Mouse (Mus musculus) large intestine, adult 2 months (tissue): ENCODE results near the gene Col16a1. TPM values are rescaled to one million over a fixed set of nuclear protein-coding genes. Genes with fewer than 3 reads are reported as not detected.

ENCODE experiments used
- DNase-seq: peaks from one replicate; pipeline ENCODE4 v3.0.0-alpha.2; 2012; ENCODE audit warnings: low read depth, low spot score
- WGBS: fragments of 180-500 bp; shearing (Covaris S2); methylation state at CpG from one replicate; pipeline ENCODE4 v1.1.7; 2018; 5-methylcytosine and 5-hydroxymethylcytosine counted together
- polyA plus RNA-seq: library from polyadenylated mRNA; depleted of rRNA; stranded (reverse); fragments of >200 nt; gene quantifications from 2 replicates; pipeline ENCODE4 v1.2.3, GENCODE M21; 2012

Col16a1 gene
- polyA plus RNA-seq, 1 experiment = 10.5 TPM

GRCm38 (mm10) chr4:130079521-130079920, 31.9 kb downstream of the Col16a1 start:
- 64% methylated on average over 3 of the region's 3 CpGs for WGBS
- no peak for DNase-seq

DNA sequence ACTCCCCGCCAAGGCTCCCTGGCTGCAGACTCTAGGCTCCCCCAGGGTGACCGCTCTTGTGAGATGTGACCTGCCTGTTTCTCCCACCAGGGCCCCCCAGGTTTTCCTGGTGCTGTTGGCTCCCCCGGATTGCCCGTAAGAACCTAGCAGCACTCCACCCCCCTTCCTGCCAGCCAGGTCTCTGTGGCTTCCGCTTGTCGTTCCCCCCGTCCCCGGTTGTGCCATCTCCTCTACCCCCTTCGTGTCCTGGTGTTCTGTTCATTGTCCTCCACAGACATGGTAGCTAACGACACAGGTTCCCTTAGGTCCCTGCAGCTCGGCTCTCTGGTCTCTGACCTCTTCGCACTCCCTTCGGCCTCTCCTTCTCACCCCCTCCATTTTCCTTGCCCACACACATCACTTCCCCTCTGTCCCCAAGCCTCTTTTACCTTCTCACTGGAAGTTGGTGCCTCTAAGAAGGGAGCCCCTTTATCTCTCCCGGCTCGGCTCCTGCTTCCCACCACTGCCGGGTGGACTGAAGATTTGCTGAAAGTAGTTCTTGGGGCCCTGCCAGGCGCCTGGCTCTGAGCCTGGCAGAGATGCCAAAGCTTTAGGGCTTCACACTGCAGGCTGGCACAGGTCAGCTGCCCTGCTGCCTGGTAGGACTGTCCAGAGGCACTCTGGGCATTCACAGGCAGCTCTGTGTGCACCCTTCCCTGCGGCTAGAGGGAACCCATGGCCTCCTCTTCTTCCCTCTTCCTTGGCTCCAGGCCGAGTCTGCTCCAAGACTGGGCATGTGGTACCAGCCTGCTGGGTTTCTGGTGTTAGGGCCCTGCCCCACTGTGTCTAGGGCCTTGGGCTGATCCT, 33.9 kb downstream of the Col16a1 start:
- WGBS = 65% methylated on average over 19 of the region's 19 CpGs
- DNase-seq = no peak

GRCm38 (mm10) chr4:130082211-130082610, 34.6 kb downstream of the Col16a1 start:
- DNase-seq = no peak
- WGBS = 52% methylated on average over 9 of the region's 9 CpGs

DNA sequence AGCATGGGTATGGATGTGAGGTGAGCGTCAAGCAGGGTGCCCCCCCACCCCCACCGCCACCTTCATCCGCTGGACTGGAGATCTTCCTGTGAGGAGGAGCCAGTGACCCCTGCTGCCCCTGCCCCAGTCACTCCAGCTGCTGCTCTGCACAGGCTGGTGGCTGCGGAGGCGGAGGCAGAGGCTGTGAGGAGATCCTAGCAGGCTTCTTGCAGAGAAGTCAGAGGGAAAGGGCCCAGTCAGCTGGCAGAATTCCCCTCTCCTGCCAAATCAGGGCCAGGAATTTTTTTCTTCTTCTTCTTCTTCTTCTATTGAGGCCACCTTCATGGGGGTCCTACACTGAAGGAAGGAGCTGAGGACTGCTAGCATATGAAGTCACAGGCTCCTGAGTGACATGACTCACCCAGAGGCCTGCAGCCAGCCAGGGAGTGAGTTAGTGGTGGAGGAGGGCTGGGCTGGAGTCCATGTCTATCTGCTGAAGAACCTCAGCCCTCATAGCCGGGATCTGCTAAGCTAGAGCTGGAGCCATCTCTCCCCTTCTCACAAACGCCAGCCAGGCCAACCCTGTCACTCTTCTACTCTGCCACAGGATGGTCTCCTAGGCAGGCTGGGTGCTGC, 36.8 kb downstream of the Col16a1 start:
- no peak for DNase-seq
- 66% methylated on average over 7 of the region's 7 CpGs for WGBS

GRCm38 (mm10) chr4:130085246-130085820, 37.7 kb downstream of the Col16a1 start:
- DNase-seq = no peak
- WGBS = 72% methylated on average over 12 of the region's 12 CpGs

DNA sequence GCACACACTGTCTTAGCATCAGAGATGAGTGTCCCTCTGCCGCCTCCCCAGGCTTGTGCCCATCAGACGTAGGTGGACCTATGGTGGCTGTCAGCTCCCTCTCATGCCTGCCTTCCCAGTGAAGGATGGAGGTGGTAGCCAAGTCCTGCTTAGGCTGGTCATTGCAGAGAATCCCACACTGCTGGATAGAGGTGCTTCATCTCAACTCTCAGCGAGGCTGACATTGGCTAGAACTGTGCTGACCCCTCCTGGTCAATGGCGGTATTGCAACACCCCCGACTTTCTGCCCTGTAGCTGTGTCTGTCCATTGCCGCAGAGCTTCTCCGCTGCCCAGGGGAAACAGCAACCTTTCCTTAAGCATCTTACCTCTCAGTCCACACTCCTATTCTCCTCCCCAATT, 39.7 kb downstream of the Col16a1 start:
- no peak for DNase-seq
- 22% methylated on average over 7 of the region's 7 CpGs for WGBS

GRCm38 (mm10) chr4:130095137-130095536, 47.5 kb downstream of the Col16a1 start:
- WGBS = 89% methylated on average over 3 of the region's 3 CpGs
- no peak for DNase-seq

- DNase-seq = no peak
- WGBS = 27% methylated on average over 8 of the region's 8 CpGs
Measured at GRCm38 (mm10) chr4:130101183-130101582, 53.5 kb downstream of the Col16a1 start.

- no peak for DNase-seq
- WGBS = 11% methylated on average over 6 of the region's 6 CpGs
Measured at GRCm38 (mm10) chr4:130102111-130102651, 54.5 kb downstream of the Col16a1 start, which contains the start of gene Pef1. Pef1 (plus strand) TSS chr4:130102558.

DNA sequence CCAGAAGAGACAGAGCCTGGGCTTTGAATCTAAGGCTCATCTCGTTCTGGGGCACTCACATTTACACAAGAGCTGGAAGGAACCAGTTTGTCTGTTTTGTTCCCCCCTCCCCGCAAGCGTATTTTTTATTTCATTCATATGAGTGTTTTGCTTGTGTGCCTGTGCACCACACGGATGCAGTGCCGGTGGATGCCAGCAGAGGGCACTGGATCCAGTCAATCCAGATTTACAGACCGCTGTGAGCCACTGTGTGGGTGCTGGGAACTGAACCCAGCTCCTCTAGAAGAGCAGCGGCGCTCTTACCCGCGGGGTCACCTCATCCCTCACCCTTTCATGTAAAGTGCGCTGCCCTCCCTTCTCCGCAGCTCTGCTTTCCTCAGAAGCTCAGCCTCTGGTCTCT, 56.0 kb downstream of the Col16a1 start:
- WGBS = 90% methylated on average over 12 of the region's 12 CpGs

DNA sequence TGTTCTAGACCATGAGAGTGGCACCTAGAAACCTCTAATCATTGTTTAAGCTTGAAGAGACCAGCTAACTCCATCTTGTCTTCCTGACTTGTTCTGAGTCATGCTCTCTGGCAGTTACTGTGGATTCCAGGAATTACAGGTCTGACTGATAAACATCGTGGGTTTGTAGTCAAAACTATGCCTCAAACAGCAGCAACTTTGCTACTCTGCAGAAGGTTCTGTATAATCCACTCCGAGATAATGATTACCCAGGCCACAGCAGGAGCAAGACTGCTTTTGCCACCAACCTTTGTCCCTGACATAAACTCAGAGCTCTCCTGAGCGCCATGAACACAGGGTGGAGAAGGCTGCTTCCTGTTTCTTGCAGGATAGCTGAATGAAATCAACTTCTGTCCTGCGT, 56.9 kb downstream of the Col16a1 start:
- DNase-seq = peak; percentile 76
- WGBS = 16% methylated on average over 4 of the region's 4 CpGs

More for the DNA sequence above, 56.0 kb downstream of the Col16a1 start:
- DNase-seq = no peak

GRCm38 (mm10) chr4:130107065-130107443, 59.4 kb downstream of the Col16a1 start:
- 8% methylated on average over 14 of the region's 14 CpGs for WGBS
- no peak for DNase-seq

GRCm38 (mm10) chr4:130107444-130108131, 59.9 kb downstream of the Col16a1 start:
- WGBS = under 1% methylated on average over 39 of the region's 39 CpGs
- peak; percentile 98 for DNase-seq

GRCm38 (mm10) chr4:130108929-130109328, 61.3 kb downstream of the Col16a1 start:
- 53% methylated on average over 3 of the region's 3 CpGs for WGBS
- DNase-seq = no peak

- 32% methylated on average over 9 of the region's 9 CpGs for WGBS
- DNase-seq = no peak
Measured at GRCm38 (mm10) chr4:130109666-130110065, 62.0 kb downstream of the Col16a1 start.

GRCm38 (mm10) chr4:130110091-130110490, 62.5 kb downstream of the Col16a1 start:
- WGBS = 33% methylated on average over 7 of the region's 7 CpGs
- DNase-seq = no peak

GRCm38 (mm10) chr4:130112299-130112698, 64.7 kb downstream of the Col16a1 start:
- no peak for DNase-seq

GRCm38 (mm10) chr4:130112732-130113131, 65.1 kb downstream of the Col16a1 start:
- 95% methylated on average over 1 of the region's 1 CpGs for WGBS

More at GRCm38 (mm10) chr4:130112299-130112698, 64.7 kb downstream of the Col16a1 start:
- WGBS = 55% methylated on average over 7 of the region's 7 CpGs

GRCm38 (mm10) chr4:130120752-130121151, 73.1 kb downstream of the Col16a1 start:
- 74% methylated on average over 4 of the region's 4 CpGs for WGBS
- no peak for DNase-seq

More at GRCm38 (mm10) chr4:130112732-130113131, 65.1 kb downstream of the Col16a1 start:
- no peak for DNase-seq

DNA sequence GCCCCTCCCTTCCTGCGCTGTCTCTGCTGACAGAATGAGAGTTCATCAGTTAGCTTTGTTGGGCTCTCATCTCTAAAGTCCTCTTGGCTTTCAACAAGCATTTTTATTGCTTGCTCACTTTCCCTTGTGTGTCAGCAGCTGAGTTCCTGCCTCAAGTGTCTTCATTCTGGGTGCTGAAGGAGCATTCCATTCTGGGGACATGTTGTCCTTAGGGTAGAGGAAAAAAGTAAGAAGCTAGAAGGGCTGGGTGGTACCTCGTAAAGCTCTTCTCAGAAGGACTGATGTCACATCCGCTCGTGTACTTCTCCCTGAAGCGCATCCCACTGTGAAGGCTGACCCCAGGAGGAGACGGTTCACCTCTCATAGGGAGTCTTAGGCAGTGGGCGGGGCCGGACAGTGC, 73.9 kb downstream of the Col16a1 start:
- 81% methylated on average over 8 of the region's 8 CpGs for WGBS
- DNase-seq = no peak
